Mouse (Mus musculus) lung, embryonic 14.5 days (tissue): ENCODE data around the gene Gprc5d. TPM values are rescaled to one million over a fixed set of nuclear protein-coding genes. Genes with fewer than 3 reads are reported as not detected.
A peak's percentile ranks its signal among the peaks of the same experiment; 100 is the strongest.

Experiments used
- ATAC-seq: fragments of 200-750 bp; cut with Nextera tagmentation; 2 replicates; pipeline ENCODE4 v1.8.0; 2017; ENCODE audit warnings: mild to moderate bottlenecking, moderate TSS enrichment, moderate library complexity; ENCODE audit not compliant: insufficient read depth
- DNase-seq: peaks from one replicate; pipeline ENCODE4 v3.0.0-alpha.2; 2015
- H3K27ac ChIP-seq: fragments of 300-500 bp; sonication (generic); 2 replicates; pipeline ENCODE4 v1.5.1; 2014; ENCODE audit warnings: low read depth, mild to moderate bottlenecking, moderate library complexity
- H3K27me3 ChIP-seq: fragments of 300-500 bp; sonication (generic); 2 replicates; pipeline ENCODE4 v1.6.1; 2014; ENCODE audit warnings: low read length, control low read depth; ENCODE audit not compliant: insufficient read depth
- H3K36me3 ChIP-seq: fragments of 300-500 bp; sonication (generic); 2 replicates; pipeline ENCODE4 v1.6.1; 2014; ENCODE audit warnings: control low read depth; ENCODE audit not compliant: insufficient read depth
- H3K4me1 ChIP-seq: fragments of 300-500 bp; sonication (generic); 2 replicates; pipeline ENCODE4 v1.6.1; 2014; ENCODE audit warnings: antibody characterized with exemption, control low read depth; ENCODE audit not compliant: insufficient read depth
- H3K4me2 ChIP-seq: fragments of 300-500 bp; sonication (generic); 2 replicates; pipeline ENCODE4 v1.6.1; 2014; ENCODE audit warnings: mild to moderate bottlenecking
- H3K4me3 ChIP-seq: fragments of 300-500 bp; sonication (generic); 2 replicates; pipeline ENCODE4 v1.5.1; 2014; ENCODE audit warnings: low read depth, low read length
- H3K9ac ChIP-seq: fragments of 300-500 bp; sonication (generic); 2 replicates; pipeline ENCODE4 v1.6.1; 2014
- H3K9me3 ChIP-seq: fragments of 300-500 bp; sonication (generic); 2 replicates; pipeline ENCODE4 v1.6.1; 2016; ENCODE audit warnings: low read depth, low read length, control low read depth
- CTCF ChIP-seq: IDR thresholded peaks from 2 replicates; pipeline ENCODE4 v1.5.1; 2016; ENCODE audit warnings: antibody characterized with exemption, low read depth
- WGBS: fragments of 180-500 bp; shearing (Covaris S2); extraction: QIAGEN DNeasy Blood & Tissue Kit; methylation state at CpG from one replicate; pipeline ENCODE4 v1.1.7; 2014; 5-methylcytosine and 5-hydroxymethylcytosine counted together
- polyA plus RNA-seq: library from polyadenylated mRNA; unstranded; fragments of >200 nt; fragmentation: Nextera tagmentation; extraction: Ambion mirVana; gene quantifications from 2 replicates; pipeline ENCODE4 v1.2.1, GENCODE M21; 2014

Gene Gprc5d
- polyA plus RNA-seq, 1 experiment from 2014 or later = not detected

- Histone ChIP-seq H3K4me1 (no peaks in the 10 kb centered on the region), H3K9ac (no peak overlapping the region), H3K27me3 (no peaks in the 10 kb centered on the region), H3K4me3 (no peak overlapping the region), H3K36me3 (no peaks in the 10 kb centered on the region), H3K9me3 (no peaks in the 10 kb centered on the region), H3K27ac (no peak overlapping the region), H3K4me2 (no peak overlapping the region)
- TF ChIP-seq CTCF = no peak
- DNase-seq (no peak), ATAC-seq (no peak)
- 24% methylated on average over 6 of the region's 6 CpGs for WGBS
Measured at GRCm38 (mm10) chr6:135113114-135113436, 5.0 kb downstream of the Gprc5d start.

GRCm38 (mm10) chr6:135112411-135113113 is 5.5 kb downstream of the Gprc5d start:
- no peak overlapping the region for H3K4me2 ChIP-seq
- H3K27ac ChIP-seq = no peak overlapping the region
- WGBS = 22% methylated on average over 7 of the region's 7 CpGs
- H3K9me3 ChIP-seq = no peaks in the 10 kb centered on the region
- H3K4me1 ChIP-seq = no peaks in the 10 kb centered on the region
- no peak for TF ChIP-seq CTCF
- no peak overlapping the region for H3K4me3 ChIP-seq
- H3K9ac ChIP-seq = no peak overlapping the region
- H3K36me3 ChIP-seq = no peaks in the 10 kb centered on the region
- ATAC-seq = no peak
- H3K27me3 ChIP-seq = no peaks in the 10 kb centered on the region
- no peak for DNase-seq

GRCm38 (mm10) chr6:135107014-135107413 is 11.1 kb downstream of the Gprc5d start:
- Histone ChIP-seq H3K4me1 (no peaks in the 10 kb centered on the region), H3K27me3 (no peaks in the 10 kb centered on the region), H3K36me3 (no peaks in the 10 kb centered on the region), H3K27ac (no peak overlapping the region), H3K9ac (no peak overlapping the region), H3K9me3 (no peaks in the 10 kb centered on the region), H3K4me2 (no peak overlapping the region), H3K4me3 (no peak overlapping the region)
- ATAC-seq = no peak
- DNase-seq = no peak
- 86% methylated on average over 6 of the region's 6 CpGs for WGBS
- no peak for TF ChIP-seq CTCF

GRCm38 (mm10) chr6:135102736-135103303 is 15.3 kb downstream of the Gprc5d start:
- no peak overlapping the region for H3K27ac ChIP-seq
- no peaks in the 10 kb centered on the region for H3K36me3 ChIP-seq
- H3K4me1 ChIP-seq = no peaks in the 10 kb centered on the region
- TF ChIP-seq CTCF = no peak
- peak; percentile 36 for DNase-seq
- no peak overlapping the region for H3K4me2 ChIP-seq
- H3K9me3 ChIP-seq = no peaks in the 10 kb centered on the region
- 61% methylated on average over 5 of the region's 5 CpGs for WGBS
- H3K27me3 ChIP-seq = no peaks in the 10 kb centered on the region
- no peak overlapping the region for H3K4me3 ChIP-seq
- 0 out of 2 replicates have a peak, but pooled peaks have one; percentile 41 for ATAC-seq
- H3K9ac ChIP-seq = no peak overlapping the region

- no peak for TF ChIP-seq CTCF
- 67% methylated on average over 15 of the region's 15 CpGs for WGBS
- H3K36me3 ChIP-seq = no peaks in the 10 kb centered on the region
- no peak overlapping the region for H3K4me2 ChIP-seq
- ATAC-seq (no peak), DNase-seq (no peak)
- H3K9me3 ChIP-seq = no peaks in the 10 kb centered on the region
- no peak overlapping the region for H3K9ac ChIP-seq
- H3K4me3 ChIP-seq = no peak overlapping the region
- H3K4me1 ChIP-seq = no peaks in the 10 kb centered on the region
- no peak overlapping the region for H3K27ac ChIP-seq
- no peaks in the 10 kb centered on the region for H3K27me3 ChIP-seq
Measured at GRCm38 (mm10) chr6:135100787-135101472, 17.2 kb downstream of the Gprc5d start.

GRCm38 (mm10) chr6:135092798-135093470 is 25.1 kb downstream of the Gprc5d start:
- no peak for TF ChIP-seq CTCF
- Histone ChIP-seq H3K4me2 (no peak overlapping the region), H3K9ac (no peak overlapping the region), H3K9me3 (no peaks in the 10 kb centered on the region), H3K4me3 (no peak overlapping the region), H3K36me3 (no peaks in the 10 kb centered on the region), H3K27ac (no peak overlapping the region), H3K27me3 (no peaks in the 10 kb centered on the region), H3K4me1 (no peaks in the 10 kb centered on the region)
- ATAC-seq (no peak), DNase-seq (no peak)
- 87% methylated on average over 12 of the region's 12 CpGs for WGBS

GRCm38 (mm10) chr6:135090661-135091060 is 27.4 kb downstream of the Gprc5d start:
- Histone ChIP-seq H3K4me1 (no peaks in the 10 kb centered on the region), H3K9me3 (no peaks in the 10 kb centered on the region), H3K36me3 (no peaks in the 10 kb centered on the region), H3K4me2 (no peak overlapping the region), H3K9ac (no peak overlapping the region), H3K27me3 (no peaks in the 10 kb centered on the region), H3K27ac (no peak overlapping the region), H3K4me3 (no peak overlapping the region)
- TF ChIP-seq CTCF = no peak
- 64% methylated on average over 4 of the region's 4 CpGs for WGBS
- DNase-seq (peak; percentile 20), ATAC-seq (no peak)
